In genomic region chr19:8991871-8992735, GRCm38 (mm10) we compare ENCODE assay signal across 8 mouse cellular contexts. TPM values are rescaled to one million over a fixed set of nuclear protein-coding genes. Genes with fewer than 3 reads are reported as not detected.
DNase-seq lines count a peak whose midpoint lies in the region; ATAC-seq and TF ChIP-seq lines count a peak whose summit lies in the region.

No protein-coding gene starts in this region.

- H3K27me3 ChIP-seq in forebrain, embryonic 10.5 days (ENCODE audit: poor library complexity, severe bottlenecking) = peaks cover 53% of the 10 kb centered on the region
- H3K27me3 ChIP-seq in forebrain, embryonic 16.5 days (replicated peaks; ENCODE audit: control insufficient read depth, insufficient read depth, low read length) = peaks cover 14% of the 10 kb centered on the region
- no peaks in the 10 kb centered on the region for H3K27me3 ChIP-seq in embryonic facial prominence, embryonic 12.5 days
- H3K27me3 ChIP-seq in hindbrain, embryonic 16.5 days (replicated peaks; ENCODE audit: control insufficient read depth, insufficient read depth, low read length) = peaks cover 16% of the 10 kb centered on the region
- H3K27me3 ChIP-seq in liver, postnatal 0 days (ENCODE audit: insufficient read depth, low read length) = peaks cover 16% of the 10 kb centered on the region
- peaks cover 7% of the 10 kb centered on the region; the same call in 1 of the 2 replicates for H3K27me3 ChIP-seq in thymus, adult 2 months (ENCODE audit: control insufficient read depth, insufficient read depth, low read length)

- no peak overlapping the region for H3K9ac ChIP-seq in forebrain, embryonic 16.5 days (replicated peaks; ENCODE audit: low read depth, low read length)
- H3K9ac ChIP-seq in embryonic facial prominence, embryonic 12.5 days = no peak overlapping the region
- no peak overlapping the region for H3K9ac ChIP-seq in hindbrain, embryonic 16.5 days (ENCODE audit: low read depth, low read length)
- no peak overlapping the region for H3K9ac ChIP-seq in liver, postnatal 0 days (replicated peaks)

- H3K4me1 ChIP-seq in forebrain, embryonic 10.5 days = peaks cover 54% of the 10 kb centered on the region
- H3K4me1 ChIP-seq in forebrain, embryonic 16.5 days (replicated peaks; ENCODE audit: control insufficient read depth, insufficient read depth, low read length) = peaks cover 20% of the 10 kb centered on the region
- peaks cover 55% of the 10 kb centered on the region for H3K4me1 ChIP-seq in embryonic facial prominence, embryonic 12.5 days
- H3K4me1 ChIP-seq in hindbrain, embryonic 16.5 days (ENCODE audit: control insufficient read depth, insufficient read depth, low read depth, low read length) = peaks cover 17% of the 10 kb centered on the region
- H3K4me1 ChIP-seq in liver, postnatal 0 days (ENCODE audit: insufficient read depth) = peaks cover 30% of the 10 kb centered on the region
- H3K4me1 ChIP-seq in thymus, adult 2 months (replicated peaks; ENCODE audit: control insufficient read depth, insufficient read depth, low read length) = peaks cover 12% of the 10 kb centered on the region

- ATAC-seq in forebrain, embryonic 16.5 days = no peak
- no peak for ATAC-seq in embryonic facial prominence, embryonic 12.5 days (ENCODE audit: insufficient number of reproducible peaks, insufficient read depth, low FRiP score, low TSS enrichment)
- no peak for ATAC-seq in hindbrain, embryonic 16.5 days
- no peak for ATAC-seq in liver, postnatal 0 days

- no peak overlapping the region for H3K4me2 ChIP-seq in forebrain, embryonic 16.5 days (ENCODE audit: low read length)
- peak overlapping the region; percentile 68 for H3K4me2 ChIP-seq in embryonic facial prominence, embryonic 12.5 days (replicated peaks)
- H3K4me2 ChIP-seq in hindbrain, embryonic 16.5 days (ENCODE audit: low read length) = 0 out of 2 replicates have a peak overlapping the region, but pooled peaks have one; percentile 5
- peak overlapping the region; percentile 91; the same call in 1 of the 2 replicates for H3K4me2 ChIP-seq in liver, postnatal 0 days (ENCODE audit: low read depth, low read length)

- H3K4me3 ChIP-seq in forebrain, embryonic 10.5 days = 0 out of 2 replicates have a peak overlapping the region, but pooled peaks have one; percentile 73
- no peak overlapping the region for H3K4me3 ChIP-seq in forebrain, embryonic 16.5 days (replicated peaks; ENCODE audit: low read length)
- peak overlapping the region; percentile 69; the same call in 1 of the 2 replicates for H3K4me3 ChIP-seq in embryonic facial prominence, embryonic 12.5 days
- no peak overlapping the region for H3K4me3 ChIP-seq in hindbrain, embryonic 16.5 days (ENCODE audit: low read length)
- no peak overlapping the region for H3K4me3 ChIP-seq in liver, postnatal 0 days (ENCODE audit: low read depth, low read length)
- H3K4me3 ChIP-seq in thymus, adult 2 months (ENCODE audit: control insufficient read depth, insufficient read depth, low read length) = no peak overlapping the region

- no peaks in the 10 kb centered on the region for H3K9me3 ChIP-seq in forebrain, embryonic 10.5 days
- H3K9me3 ChIP-seq in forebrain, embryonic 16.5 days (ENCODE audit: control insufficient read depth, low read length) = no peaks in the 10 kb centered on the region
- no peaks in the 10 kb centered on the region for H3K9me3 ChIP-seq in embryonic facial prominence, embryonic 12.5 days
- H3K9me3 ChIP-seq in hindbrain, embryonic 16.5 days (ENCODE audit: control insufficient read depth, low read length) = no peaks in the 10 kb centered on the region
- H3K9me3 ChIP-seq in liver, postnatal 0 days (ENCODE audit: low read length) = no peaks in the 10 kb centered on the region

- 0 out of 2 replicates have a peak overlapping the region, but pooled peaks have one; percentile 49 for H3K27ac ChIP-seq in forebrain, embryonic 10.5 days
- no peak overlapping the region for H3K27ac ChIP-seq in forebrain, embryonic 16.5 days (ENCODE audit: low read length)
- H3K27ac ChIP-seq in embryonic facial prominence, embryonic 12.5 days = peak overlapping the region; percentile 64
- H3K27ac ChIP-seq in hindbrain, embryonic 16.5 days (ENCODE audit: low read depth, low read length) = no peak overlapping the region
- peak overlapping the region; percentile 7; the same call in 1 of the 2 replicates for H3K27ac ChIP-seq in liver, postnatal 0 days (ENCODE audit: low read depth)
- no peak overlapping the region for H3K27ac ChIP-seq in thymus, adult 2 months (ENCODE audit: control insufficient read depth, insufficient read depth, low read length)

- no peak for TF ChIP-seq POLR2A in thymus, adult 2 months (IDR thresholded peaks at IDR 0.05; ENCODE audit: control insufficient read depth, extremely low read depth, insufficient read depth, low read length, poor library complexity)

- TF ChIP-seq EP300 in liver, postnatal 0 days (IDR thresholded peaks at IDR 0.05; ENCODE audit: low read depth) = no peak

- H3K36me3 ChIP-seq in forebrain, embryonic 10.5 days (replicated peaks) = no peaks in the 10 kb centered on the region
- H3K36me3 ChIP-seq in forebrain, embryonic 16.5 days (ENCODE audit: control insufficient read depth, insufficient read depth) = no peaks in the 10 kb centered on the region
- H3K36me3 ChIP-seq in embryonic facial prominence, embryonic 12.5 days = no peaks in the 10 kb centered on the region
- no peaks in the 10 kb centered on the region for H3K36me3 ChIP-seq in hindbrain, embryonic 16.5 days (ENCODE audit: control insufficient read depth, insufficient read depth, low read length)
- no peaks in the 10 kb centered on the region for H3K36me3 ChIP-seq in liver, postnatal 0 days (replicated peaks; ENCODE audit: insufficient read depth, low read length)
- H3K36me3 ChIP-seq in thymus, adult 2 months (ENCODE audit: control insufficient read depth, insufficient read depth, low read length) = no peaks in the 10 kb centered on the region

- WGBS in forebrain, embryonic 10.5 days = 82% methylated on average over 13 of the region's 13 CpGs
- WGBS in forebrain, embryonic 16.5 days = 81% methylated on average over 13 of the region's 13 CpGs
- WGBS in embryonic facial prominence, embryonic 12.5 days = 77% methylated on average over 13 of the region's 13 CpGs
- 72% methylated on average over 13 of the region's 13 CpGs for whole genome bisulfite sequencing in hindbrain, embryonic 16.5 days
- WGBS in liver, postnatal 0 days (ENCODE audit: insufficient replicate concordance) = 71% methylated on average over 13 of the region's 13 CpGs
- WGBS in thymus, adult 2 months = 88% methylated on average over 13 of the region's 13 CpGs

- no peak for TF ChIP-seq CTCF in liver, postnatal 0 days (IDR thresholded peaks at IDR 0.05; ENCODE audit: low read depth)
- TF ChIP-seq CTCF in thymus, adult 2 months (IDR thresholded peaks at IDR 0.05; ENCODE audit: borderline replicate concordance, control insufficient read depth, extremely low read depth, insufficient read depth, low read length, poor library complexity) = no peak

- DNase-seq in forebrain, embryonic 10.5 days (ENCODE audit: extremely low spot score, low spot score) = no peak
- DNase-seq in liver, postnatal 0 days = no peak
- no peak for DNase-seq in natural killer cell, adult 2 months (ENCODE audit: low spot score in 2 of 2)
- DNase-seq in cerebellum, adult 9-10 months = no peak
- no peak for DNase-seq in thymus, adult 2 months

RNA-seq across cellular contexts. Expression of gene Ahnak, which starts 3.0 kb away (rescaled TPM):
- polyA plus RNA-seq in forebrain, embryonic 10.5 days (2016; fragmentation: Nextera tagmentation; extraction: Ambion mirVana) = 6.5 and 7.1 TPM in 2 replicates
- polyA plus RNA-seq in forebrain, embryonic 16.5 days (2015; fragmentation: Nextera tagmentation; extraction: Ambion mirVana) = 2.2 and 3.4 TPM in 2 replicates
- 24.4 and 27.7 TPM in 2 replicates for polyA plus RNA-seq in embryonic facial prominence, embryonic 12.5 days (2016; fragmentation: Nextera tagmentation; extraction: Ambion mirVana)
- 3.5 and 4.8 TPM in 2 replicates for polyA plus RNA-seq in hindbrain, embryonic 16.5 days (2015; fragmentation: Nextera tagmentation; extraction: Ambion mirVana)
- 3.5 and 4.0 TPM in 2 replicates for polyA plus RNA-seq in liver, postnatal 0 days (2015; fragmentation: Nextera tagmentation; extraction: Ambion mirVana)
- 6.0 and 7.9 TPM in 2 replicates for polyA plus RNA-seq in thymus, adult 2 months (2012; rRNA removed)

RNA-seq across cellular contexts. Expression of gene Eef1g, which starts 25.3 kb away (rescaled TPM):
- 559 and 563 TPM in 2 replicates for polyA plus RNA-seq in forebrain, embryonic 10.5 days (2016; fragmentation: Nextera tagmentation; extraction: Ambion mirVana)
- 346 and 348 TPM in 2 replicates for polyA plus RNA-seq in forebrain, embryonic 16.5 days (2015; fragmentation: Nextera tagmentation; extraction: Ambion mirVana)
- polyA plus RNA-seq in embryonic facial prominence, embryonic 12.5 days (2016; fragmentation: Nextera tagmentation; extraction: Ambion mirVana) = 471 and 477 TPM in 2 replicates
- 284 and 301 TPM in 2 replicates for polyA plus RNA-seq in hindbrain, embryonic 16.5 days (2015; fragmentation: Nextera tagmentation; extraction: Ambion mirVana)
- polyA plus RNA-seq in liver, postnatal 0 days (2015; fragmentation: Nextera tagmentation; extraction: Ambion mirVana) = 129 and 134 TPM in 2 replicates
- 251 and 292 TPM in 2 replicates for polyA plus RNA-seq in thymus, adult 2 months (2012; rRNA removed)

RNA-seq across cellular contexts. Expression of gene Tut1, which starts 38.5 kb away (rescaled TPM):
- polyA plus RNA-seq in forebrain, embryonic 10.5 days (2016; fragmentation: Nextera tagmentation; extraction: Ambion mirVana) = 40.2 and 49.1 TPM in 2 replicates
- 33.6 and 35.5 TPM in 2 replicates for polyA plus RNA-seq in forebrain, embryonic 16.5 days (2015; fragmentation: Nextera tagmentation; extraction: Ambion mirVana)
- polyA plus RNA-seq in embryonic facial prominence, embryonic 12.5 days (2016; fragmentation: Nextera tagmentation; extraction: Ambion mirVana) = 35.6 and 38.1 TPM in 2 replicates
- 23.9 and 26.3 TPM in 2 replicates for polyA plus RNA-seq in hindbrain, embryonic 16.5 days (2015; fragmentation: Nextera tagmentation; extraction: Ambion mirVana)
- polyA plus RNA-seq in liver, postnatal 0 days (2015; fragmentation: Nextera tagmentation; extraction: Ambion mirVana) = 9.0 and 10.7 TPM in 2 replicates
- 39.4 and 42.0 TPM in 2 replicates for polyA plus RNA-seq in thymus, adult 2 months (2012; rRNA removed)

RNA-seq across cellular contexts. Expression of gene Mta2, which starts 50.4 kb away (rescaled TPM):
- 202 and 206 TPM in 2 replicates for polyA plus RNA-seq in forebrain, embryonic 10.5 days (2016; fragmentation: Nextera tagmentation; extraction: Ambion mirVana)
- polyA plus RNA-seq in forebrain, embryonic 16.5 days (2015; fragmentation: Nextera tagmentation; extraction: Ambion mirVana) = 175 and 186 TPM in 2 replicates
- polyA plus RNA-seq in embryonic facial prominence, embryonic 12.5 days (2016; fragmentation: Nextera tagmentation; extraction: Ambion mirVana) = 202 and 211 TPM in 2 replicates
- 91.3 and 103 TPM in 2 replicates for polyA plus RNA-seq in hindbrain, embryonic 16.5 days (2015; fragmentation: Nextera tagmentation; extraction: Ambion mirVana)
- polyA plus RNA-seq in liver, postnatal 0 days (2015; fragmentation: Nextera tagmentation; extraction: Ambion mirVana) = 43.0 and 45.7 TPM in 2 replicates
- 79.6 and 92.0 TPM in 2 replicates for polyA plus RNA-seq in thymus, adult 2 months (2012; rRNA removed)

Comparison
In these comparisons a context has a peak if more than half of its experiments do, and no peak if none do; other contexts are left out.
1. H3K27ac ChIP-seq: peak in forebrain, embryonic 10.5 days (single experiment), embryonic facial prominence, embryonic 12.5 days (single experiment) and liver, postnatal 0 days (single experiment); none in forebrain, embryonic 16.5 days (single experiment), hindbrain, embryonic 16.5 days (single experiment) and thymus, adult 2 months (single experiment).
2. H3K4me3 ChIP-seq: peak in forebrain, embryonic 10.5 days (single experiment) and embryonic facial prominence, embryonic 12.5 days (single experiment); none in forebrain, embryonic 16.5 days (single experiment), hindbrain, embryonic 16.5 days (single experiment), liver, postnatal 0 days (single experiment) and thymus, adult 2 months (single experiment).